Mouse (Mus musculus): ENCODE data around the gene C5ar1.
"Not testable (repeated sequence)": the region's sequence is repeated elsewhere in the genome, so short reads cannot be mapped to it uniquely, and the experiment has no call there.

C5ar1 gene

DNA sequence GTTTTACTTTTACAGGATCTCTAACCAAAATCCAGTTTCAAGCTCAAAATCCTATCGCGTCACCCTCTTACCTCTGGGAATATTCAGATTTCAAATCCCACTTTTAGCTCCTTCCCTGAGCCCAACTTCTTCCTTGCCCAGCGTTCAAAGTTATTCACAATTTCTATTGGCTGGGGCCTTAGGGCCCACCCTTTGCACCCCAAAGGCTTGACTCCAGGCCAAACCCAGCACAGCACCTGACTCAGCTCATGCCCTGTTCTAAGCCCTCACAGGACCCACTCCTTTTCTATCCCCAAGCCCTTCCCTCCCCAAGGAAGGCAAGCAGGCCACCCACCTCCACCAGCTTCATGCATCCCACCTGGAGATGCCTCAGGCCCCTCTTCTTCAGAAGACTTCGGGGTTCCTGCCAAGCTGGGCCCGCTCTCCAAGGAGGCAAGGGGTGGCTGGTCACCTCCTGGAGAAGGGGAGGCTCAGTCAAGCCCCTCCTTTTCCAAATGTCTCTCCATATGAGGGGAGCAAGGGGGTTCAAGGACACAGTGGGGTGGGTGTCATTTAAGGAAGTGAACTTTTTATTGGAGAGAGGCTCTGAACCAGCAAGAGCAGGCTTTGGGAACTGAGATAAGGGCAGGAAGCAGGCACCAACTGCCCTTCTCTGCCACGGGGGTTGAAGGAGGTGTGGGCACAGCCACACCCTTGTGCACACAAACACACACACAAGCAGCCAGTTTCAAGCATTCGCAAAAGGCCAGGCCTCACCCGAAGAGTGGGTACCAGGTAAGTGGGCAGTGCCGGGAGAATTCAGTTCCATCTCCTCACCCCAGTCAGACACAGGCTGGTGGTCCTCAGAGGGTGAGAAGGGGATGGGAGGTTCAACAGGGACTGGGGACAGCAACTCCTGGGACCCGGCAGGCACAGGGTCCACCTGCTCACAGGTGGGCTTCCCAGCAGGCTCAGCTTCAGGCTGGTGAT lies 15.9 kb upstream of the C5ar1 start:
- peak in 1 of 2 experiments; percentile 25 for DNase-seq

DNA sequence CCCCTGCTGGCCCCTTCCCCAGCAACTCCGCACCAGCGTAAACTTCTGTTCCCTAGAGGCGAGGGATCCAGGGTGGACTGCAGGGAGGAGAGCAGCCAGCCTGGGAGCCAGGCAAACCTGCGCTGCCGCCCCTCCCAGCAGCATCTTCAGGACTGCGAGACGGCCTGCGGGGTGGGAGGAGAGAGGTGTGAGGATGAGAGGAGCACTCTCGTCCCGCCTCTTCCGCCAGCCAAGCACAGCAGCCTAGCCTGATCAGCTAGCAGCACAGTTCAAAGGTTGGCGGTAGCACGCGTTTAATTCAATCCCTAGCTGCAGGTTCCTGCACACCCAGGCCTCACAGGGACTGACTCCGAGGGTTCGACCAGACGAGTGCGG lies 14.4 kb upstream of the C5ar1 start:
- peak; percentile 82 to 85 for DNase-seq

DNA sequence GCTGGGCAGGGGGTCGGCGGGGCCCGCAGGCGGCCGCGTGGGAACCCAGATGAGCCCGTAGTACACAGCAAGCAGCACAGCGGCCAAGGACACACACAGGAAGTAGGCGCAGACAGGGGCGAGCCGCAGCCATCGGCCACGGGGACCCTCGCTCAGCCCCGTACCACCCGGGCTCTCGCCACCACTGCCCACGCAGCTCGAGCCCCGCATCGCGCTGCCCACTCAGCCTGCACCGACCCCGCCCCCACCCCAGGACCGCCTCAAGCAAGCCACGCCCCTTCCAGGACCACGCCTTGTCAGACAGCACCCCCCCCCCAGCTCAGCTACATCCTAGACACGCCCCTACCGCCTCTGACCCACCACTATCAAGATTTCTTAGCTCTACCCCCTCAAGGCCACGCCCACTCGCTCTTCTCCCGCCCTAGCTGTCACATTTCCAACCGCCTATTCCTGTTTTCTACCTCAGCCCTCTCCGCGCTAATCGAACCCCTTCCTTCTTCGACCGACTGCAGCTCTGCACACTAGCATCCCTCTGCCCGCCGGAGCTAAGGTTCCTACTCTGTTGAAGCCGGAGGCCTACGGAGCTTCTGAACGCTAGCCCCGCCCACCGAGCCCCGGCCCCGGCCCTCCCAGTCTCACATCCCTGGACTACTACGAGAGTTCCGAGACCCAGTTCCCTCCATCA lies 13.9 kb upstream of the C5ar1 start, which contains the start of gene Inafm1:
Inafm1 (minus strand) TSS at position 537 of the 685 bp plus-strand sequence.
- peak; percentile 94 to 95 for DNase-seq

DNA sequence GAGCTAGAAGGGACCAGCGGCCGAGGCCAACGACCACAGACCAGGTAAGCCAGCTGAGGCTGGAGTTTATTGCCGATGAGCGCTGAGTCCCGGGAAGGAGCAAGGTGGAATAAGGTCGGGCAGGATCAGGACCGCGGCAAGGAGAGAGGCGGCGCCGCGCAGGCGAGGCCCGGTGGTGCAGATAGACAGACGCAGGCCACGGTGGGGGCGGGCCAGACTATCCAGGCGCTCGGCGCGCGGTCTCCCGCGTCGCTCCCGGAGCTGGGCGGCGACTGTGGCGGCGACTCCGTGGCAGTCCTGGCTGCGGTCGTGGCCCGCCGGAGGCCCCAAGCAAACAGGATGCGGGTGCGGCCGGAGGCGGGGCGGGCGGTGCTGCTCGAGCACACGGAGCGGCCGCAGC lies 13.3 kb upstream of the C5ar1 start:
- DNase-seq = peak; percentile 79 to 87

DNA sequence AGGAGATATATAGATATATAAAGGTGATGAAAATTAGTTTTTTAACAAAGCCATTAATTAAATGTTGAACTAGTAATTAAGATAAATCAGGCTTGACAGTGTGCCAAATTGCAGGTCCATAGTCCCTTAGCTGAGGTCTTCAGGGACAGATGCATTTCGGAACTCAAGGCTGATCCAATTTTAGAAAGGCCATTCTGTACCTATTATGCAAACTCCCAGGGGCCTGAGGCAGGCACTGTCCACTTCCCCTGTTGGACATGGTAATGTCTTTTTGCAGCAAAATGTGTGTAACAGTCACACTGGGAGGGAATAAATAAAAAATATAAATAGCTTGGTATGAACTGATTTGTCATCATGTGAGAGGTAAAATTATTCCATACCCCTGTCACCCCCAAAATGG lies 11.8 kb upstream of the C5ar1 start:
- DNase-seq = no peak

DNA sequence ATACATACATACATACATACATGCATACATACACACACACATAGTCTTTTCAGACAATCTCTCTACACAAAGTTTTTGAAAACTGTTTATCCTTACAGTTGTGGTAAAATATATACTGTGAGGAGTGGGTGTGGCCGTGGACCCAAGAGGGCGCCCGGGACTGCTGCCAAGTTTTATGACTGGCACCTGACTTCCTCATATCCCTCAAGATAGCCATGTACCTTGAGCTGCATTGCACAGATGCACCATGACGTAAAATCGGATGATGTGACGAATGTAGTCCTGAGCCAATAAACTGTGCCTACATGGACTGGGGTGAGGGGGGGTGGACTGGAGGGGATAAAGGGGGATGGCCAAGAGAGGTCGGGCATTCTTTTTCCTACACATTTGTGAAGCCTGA lies 7.3 kb upstream of the C5ar1 start:
- DNase-seq = not testable (repeated sequence)

DNA sequence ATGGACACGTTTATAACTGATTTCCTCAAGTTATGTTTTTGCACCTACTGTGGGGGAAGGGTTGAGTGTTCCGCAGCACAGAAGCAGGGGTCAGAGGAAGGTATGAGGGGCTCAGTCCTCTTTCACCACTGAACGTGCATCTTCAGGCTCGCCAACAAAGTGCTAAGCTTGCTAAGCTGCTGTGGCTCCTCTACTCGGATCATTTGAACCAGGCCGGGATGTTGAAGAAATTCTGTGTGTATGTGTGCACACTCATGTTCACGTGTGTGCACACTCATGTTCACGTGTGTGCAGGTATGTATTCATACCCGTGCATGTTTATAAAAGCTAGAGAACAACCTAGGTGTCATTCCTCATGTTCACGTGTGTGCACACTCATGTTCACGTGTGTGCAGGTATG lies 6.5 kb upstream of the C5ar1 start:
- no peak for DNase-seq

DNA sequence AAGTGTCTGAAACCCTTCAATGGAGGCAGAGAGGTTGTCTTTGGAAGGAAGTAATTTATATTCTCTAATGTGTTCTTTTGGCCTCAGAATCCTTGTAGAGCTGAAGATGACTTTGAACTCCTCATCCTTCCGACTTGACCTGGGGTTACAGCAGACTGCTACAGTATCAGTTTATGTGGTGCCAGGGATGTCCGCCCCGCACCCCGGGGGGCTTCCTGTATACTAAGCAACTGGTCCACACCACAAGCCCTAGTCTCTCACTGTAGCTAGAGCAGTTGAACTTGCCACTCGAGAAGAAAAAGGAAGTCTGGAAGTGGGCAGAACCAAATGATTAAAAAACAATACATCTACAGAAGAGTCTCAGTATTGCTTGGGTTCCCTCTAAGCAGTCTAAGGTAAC lies 4.5 kb upstream of the C5ar1 start:
- DNase-seq = no peak

DNA sequence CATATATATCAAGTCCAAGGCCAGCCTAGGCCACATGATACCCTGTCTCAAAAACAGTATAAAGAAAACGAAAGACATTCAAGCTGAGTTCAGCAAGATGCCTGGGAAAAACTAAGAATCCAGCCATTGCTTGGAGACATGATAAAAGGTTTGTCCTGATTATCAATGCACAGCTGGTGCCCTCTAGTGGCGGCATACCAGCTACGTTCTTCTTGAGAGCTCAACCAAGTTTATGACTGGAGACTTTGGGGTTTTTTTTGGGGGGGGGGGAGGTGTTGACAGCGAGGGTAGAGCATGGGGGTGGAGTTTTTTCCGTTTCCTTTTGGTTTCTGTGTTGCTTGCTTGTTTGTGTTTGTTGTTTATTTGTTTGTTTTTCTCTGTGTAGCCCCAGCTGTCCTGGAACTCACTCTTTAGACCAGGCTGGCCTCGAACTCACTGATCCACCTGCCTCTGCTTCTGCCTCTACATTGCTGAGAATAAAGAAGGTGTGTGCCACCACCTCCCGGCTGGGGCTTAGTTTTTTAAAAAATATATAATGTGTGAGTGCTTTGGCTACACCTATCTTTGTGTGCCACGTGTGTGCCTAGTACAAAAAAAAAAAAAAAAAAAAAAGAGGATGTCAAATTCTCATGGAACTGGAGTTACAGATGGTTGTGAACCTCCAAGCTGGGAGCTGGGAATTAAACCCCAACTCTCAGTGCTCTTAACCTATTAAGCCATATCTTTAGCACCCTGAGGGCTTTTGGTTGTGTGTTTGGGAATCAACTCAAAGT lies 3.9 kb upstream of the C5ar1 start:
- peak; percentile 85 to 95 for DNase-seq

DNA sequence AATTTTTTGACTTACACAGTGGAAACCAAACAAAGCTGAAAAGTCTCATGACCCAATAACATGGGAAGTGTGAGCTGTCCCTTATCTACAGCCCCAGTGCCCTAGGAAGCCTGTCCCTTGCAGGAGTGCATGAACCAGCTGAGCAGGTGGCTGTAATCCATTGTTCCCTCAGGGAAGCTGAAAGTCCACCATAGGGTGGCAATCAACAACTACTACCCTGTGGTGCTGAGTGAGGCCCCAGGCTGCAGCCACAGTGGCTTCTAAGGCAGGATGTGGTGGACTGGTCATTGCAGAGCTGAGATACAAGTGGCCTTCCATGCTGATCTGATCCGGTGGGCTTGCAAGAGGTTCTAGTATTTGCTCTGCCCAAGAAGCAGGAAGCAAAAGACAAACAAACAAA lies 1.8 kb upstream of the C5ar1 start:
- DNase-seq = no peak

DNA sequence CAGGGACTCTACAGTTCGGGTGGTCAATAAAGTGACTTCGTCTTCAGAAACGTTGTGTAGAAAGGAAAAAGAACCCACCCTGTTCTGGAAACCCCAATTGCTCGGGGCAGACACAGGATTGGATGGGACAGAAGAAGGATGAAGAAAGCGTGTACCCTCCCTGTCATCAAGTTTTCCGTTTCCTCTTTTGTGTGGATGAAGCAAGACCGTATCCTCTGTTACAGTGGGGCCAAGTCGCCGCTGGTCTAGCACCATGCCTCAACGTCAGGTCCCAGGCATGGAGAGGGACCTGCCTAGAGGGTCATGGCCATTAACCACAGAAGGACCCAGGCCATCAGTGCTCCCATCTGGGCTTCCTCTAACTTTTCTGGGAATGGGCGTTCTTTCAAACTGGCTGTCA lies 1.5 kb downstream of the C5ar1 start:
- no peak for DNase-seq

DNA sequence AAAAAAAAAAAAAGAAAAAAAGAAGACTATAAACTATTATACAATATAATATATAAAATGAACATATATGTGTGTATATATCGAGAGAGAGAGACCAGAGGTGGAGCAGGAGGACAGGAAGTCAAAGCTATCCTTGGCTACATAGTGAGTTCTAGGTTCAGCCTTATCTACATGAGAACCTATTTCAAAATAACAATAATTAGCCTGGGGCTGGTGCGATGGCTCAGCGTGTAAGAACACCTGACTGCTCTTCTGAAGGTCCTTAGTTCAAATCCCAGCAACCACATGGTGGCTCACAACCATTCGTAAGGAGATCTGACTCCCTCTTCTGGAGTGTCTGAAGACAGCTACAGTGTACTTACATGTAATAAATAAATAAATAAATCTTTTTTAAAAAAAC lies 3.4 kb downstream of the C5ar1 start:
- not testable (repeated sequence) for DNase-seq

DNA sequence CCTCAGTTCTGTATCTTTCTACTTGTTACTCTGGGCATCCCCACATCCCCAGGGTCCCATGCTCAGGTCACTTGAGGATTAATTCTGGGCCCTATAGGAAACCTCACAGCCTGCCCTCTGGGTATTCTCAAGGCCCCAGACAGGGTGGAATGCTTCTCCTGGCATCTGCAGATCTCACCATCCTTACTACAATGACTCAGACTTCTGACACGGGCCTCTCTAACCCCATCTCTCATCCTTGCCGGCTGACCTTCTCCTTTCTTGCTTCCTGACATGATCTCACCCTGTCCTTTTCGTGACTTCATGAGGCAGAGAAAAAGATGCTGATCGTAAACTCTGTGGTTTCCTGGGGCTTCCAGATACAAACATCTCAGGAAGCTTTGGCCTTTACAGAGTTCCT lies 5.1 kb downstream of the C5ar1 start:
- DNase-seq = no peak

DNA sequence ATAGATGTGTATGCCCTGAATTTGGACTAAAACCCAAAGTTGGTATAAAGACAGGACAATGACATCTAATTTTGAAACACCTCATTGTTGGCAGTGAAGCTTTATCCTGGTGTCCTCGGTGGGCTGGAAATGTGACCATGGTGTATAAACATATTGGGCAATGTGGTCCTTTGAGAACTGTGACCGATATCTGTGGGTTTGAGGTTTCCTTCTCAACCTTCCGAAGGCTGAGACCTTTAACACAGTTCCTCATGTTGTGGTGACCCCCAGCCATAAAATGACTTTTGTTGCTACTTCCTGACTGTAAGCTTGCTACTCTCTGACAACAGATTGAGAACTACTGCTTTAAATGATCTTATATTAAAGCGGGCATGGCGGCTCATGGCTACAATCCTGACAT lies 8.7 kb downstream of the C5ar1 start:
- no peak for DNase-seq

DNA sequence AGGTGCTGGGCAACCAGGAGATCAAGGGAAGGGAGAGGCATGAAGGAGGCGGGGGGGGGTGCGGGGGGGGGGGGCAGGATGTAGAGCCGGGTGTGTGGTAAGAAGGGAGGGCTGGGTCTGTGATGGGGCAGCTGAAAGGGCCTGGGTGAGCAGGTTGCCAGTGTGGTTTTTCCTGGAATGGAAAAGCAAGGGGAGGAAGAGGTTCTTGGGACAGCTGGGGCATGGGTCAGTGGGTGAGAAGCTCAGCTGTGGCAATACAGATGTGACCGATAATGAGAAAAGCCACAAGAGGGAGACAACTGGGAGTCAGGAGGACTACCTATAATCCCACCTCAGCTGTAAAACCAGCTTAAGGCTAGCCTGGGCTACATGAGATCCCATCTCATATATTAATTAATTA lies 13.4 kb downstream of the C5ar1 start:
- no peak for DNase-seq

DNA sequence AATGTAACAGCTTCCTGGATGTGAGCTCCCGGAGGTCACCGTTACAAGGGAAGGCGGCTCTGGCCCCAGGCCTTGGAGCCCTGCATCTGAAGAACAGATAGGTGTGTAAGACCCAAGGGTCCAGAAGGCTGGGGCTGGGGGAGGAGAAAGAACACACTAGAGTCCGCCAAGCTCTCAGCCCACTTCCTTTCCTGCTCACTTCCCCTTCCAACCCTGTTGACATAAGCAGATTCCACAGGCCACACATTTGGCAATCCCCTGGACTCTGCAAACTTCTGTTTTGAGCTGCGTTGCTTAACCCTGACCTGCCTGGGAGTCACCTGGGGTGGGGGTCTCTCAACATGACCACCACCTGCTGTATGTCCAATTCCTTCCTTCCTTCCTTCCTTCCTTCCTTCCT lies 15.3 kb downstream of the C5ar1 start, which contains the start of gene C5ar2:
C5ar2 (minus strand) TSS at position 88 of the 400 bp plus-strand sequence.
- DNase-seq = no peak

DNA sequence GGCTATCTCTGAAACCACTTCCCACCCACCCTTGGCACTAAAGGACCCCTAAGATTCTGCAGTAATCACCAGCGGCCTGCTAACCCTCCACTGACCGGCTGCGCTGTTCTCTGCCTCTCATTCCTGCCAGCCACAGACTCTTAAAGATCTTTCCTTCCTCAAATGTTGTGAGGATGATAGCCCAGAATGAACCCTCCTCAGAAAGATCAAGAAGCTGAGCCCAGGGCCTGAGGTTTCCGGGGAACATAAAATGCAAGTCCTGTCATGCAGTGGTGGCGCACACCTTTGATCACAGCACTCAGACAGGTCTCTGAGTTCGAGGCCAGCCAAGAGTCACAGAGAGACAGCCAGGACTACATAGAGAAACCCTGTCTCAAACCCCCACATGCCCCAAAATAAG lies 17.1 kb downstream of the C5ar1 start:
- no peak for DNase-seq

DNA sequence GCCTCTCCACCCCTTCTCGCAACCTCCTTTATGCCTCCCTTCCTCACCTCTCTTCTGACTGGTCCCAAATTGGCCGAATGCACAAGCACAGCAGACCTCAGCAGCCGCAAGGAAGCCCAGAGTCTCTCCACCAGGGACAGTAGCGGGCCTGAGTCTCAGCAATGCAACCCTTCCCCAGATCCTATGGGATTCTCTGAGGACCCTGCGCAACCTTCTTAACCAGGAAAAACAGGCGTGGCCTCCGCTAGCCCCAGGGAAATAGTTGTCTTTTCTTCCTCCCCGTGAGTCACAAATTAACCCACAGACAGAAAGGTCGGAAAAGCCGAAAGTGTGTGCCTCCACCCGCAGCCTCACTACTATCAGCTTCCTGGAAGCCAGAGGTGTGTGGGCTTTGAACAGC lies 17.6 kb downstream of the C5ar1 start:
- no peak for DNase-seq

DNA sequence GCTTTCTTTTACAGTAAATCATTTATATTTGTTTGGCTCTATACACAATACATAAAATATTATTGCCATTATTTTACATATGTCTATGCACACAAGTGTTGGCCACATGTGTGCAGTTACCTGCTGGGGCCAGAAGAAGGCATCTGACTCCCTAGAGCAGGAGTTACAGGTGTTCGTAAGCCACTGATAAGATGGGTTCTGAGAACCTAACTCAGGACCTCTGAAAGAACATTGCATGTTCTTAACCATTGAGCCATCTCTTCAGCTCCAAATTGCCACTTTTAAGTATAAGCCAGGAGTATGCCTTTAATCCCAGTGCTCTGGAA lies 18.4 kb downstream of the C5ar1 start:
- DNase-seq = no peak

DNA sequence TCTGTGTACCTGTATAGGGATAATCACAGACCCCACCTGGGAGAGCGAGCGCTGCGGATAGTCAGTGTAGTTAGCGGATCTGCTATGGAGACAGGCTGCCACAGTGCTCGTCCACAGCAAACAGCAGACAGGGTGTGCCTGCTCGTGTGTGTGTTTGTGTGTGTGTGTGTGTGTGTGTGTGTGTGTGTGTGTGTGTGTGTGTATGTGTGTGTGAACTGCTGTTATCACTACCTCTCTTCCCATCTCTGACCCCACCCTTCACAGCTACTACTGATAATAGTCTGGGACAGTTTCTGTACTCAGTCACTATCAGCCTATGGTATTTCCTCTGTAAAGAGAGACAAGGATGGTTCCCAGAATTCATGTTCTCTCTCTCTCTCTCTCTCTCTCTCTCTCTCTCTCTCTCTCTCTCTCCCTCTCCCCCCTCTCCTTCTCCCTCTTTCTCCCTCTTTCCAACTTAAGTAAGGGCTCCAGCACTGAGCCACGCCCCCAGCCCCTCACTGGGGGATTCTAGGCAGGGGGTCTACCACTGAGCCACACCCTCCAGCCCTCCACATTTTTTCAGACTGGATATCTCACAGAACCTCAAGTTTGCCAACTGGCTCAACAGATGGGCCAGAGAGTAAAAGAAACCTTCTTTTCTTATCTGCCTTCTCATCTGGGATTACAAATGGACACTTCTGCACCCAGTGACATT lies 18.9 kb downstream of the C5ar1 start:
- no peak for DNase-seq

DNA sequence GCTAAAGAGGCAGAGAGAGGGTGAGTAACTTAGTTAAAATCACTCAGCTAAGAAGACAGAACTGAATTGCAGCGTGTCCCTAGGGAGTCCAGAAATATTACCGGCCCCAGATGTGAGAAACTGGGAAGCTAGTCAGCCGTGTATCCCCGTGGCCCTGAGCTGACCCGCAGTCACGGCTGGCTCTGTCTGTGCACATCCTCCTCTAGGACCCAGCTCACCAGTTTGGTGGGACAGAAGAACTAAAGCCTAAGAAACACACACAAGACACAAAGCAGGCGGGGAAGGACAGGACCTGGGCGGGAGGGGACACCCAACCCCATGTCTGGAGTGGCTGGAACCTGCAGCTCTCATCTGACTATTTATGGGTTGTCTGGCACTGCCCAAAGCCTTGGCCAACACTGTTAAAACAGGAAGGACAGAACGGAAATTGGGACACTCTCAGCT lies 19.8 kb downstream of the C5ar1 start:
- peak in 1 of 2 experiments; percentile 16 for DNase-seq

DNA sequence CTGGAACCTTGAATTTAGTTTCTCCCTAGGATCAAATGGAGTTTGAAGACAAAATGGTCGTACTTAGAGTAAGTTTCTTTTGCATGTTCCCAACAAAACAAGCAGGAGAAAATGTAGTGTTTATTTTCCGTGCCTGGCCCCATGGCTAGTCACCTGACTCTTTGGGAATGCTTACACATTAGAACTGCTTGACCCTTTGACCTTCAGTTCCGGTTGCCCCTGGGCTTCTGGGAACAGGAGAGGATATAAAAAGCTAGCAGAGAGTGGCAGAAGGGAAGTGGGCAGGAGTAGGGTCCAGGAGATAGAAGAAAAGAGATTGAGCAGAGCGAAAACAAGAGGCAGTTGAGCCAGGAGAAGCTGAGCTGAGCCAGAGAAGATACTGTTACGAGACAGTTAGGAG lies 29.5 kb downstream of the C5ar1 start:
- peak; percentile 73 to 82 for DNase-seq

All from kidney, postnatal 36 days (tissue).